Mouse (Mus musculus) midbrain, embryonic 11.5 days (tissue): Measurements from ENCODE around the gene Faah. TPM values are rescaled to one million over a fixed set of nuclear protein-coding genes. Genes with fewer than 3 reads are reported as not detected.
A peak's percentile ranks its signal among the peaks of the same experiment; 100 is the strongest.

Source experiments
- ATAC-seq: fragments of 200-750 bp; cut with Nextera tagmentation; 2 replicates; pipeline ENCODE4 v1.8.0; 2017; ENCODE audit warnings: moderate TSS enrichment, moderate library complexity; ENCODE audit not compliant: low FRiP score
- DNase-seq: peaks from one replicate; pipeline ENCODE4 v3.0.0; 2015; ENCODE audit warnings: low spot score; ENCODE audit errors: missing footprints
- H3K27ac ChIP-seq: fragments of 300-500 bp; sonication (generic); 2 replicates; pipeline ENCODE4 v1.5.1; 2014; ENCODE audit warnings: low read depth, low read length
- H3K27me3 ChIP-seq: fragments of 300-500 bp; sonication (generic); 2 replicates; pipeline ENCODE4 v1.6.1; 2014; ENCODE audit warnings: mild to moderate bottlenecking, low read length, moderate library complexity, mixed read lengths; ENCODE audit not compliant: control insufficient read depth, insufficient read depth
- H3K36me3 ChIP-seq: fragments of 300-500 bp; sonication (generic); 2 replicates; pipeline ENCODE4 v1.6.1; 2014; ENCODE audit warnings: mild to moderate bottlenecking, low read length, moderate library complexity, mixed read lengths; ENCODE audit not compliant: control insufficient read depth, insufficient read depth
- H3K4me1 ChIP-seq: fragments of 300-500 bp; sonication (generic); 2 replicates; pipeline ENCODE4 v1.6.1; 2014; ENCODE audit warnings: low read length; ENCODE audit not compliant: control insufficient read depth, insufficient read depth
- H3K4me2 ChIP-seq: fragments of 300-500 bp; sonication (generic); 2 replicates; pipeline ENCODE4 v1.6.1; 2014; ENCODE audit warnings: mild to moderate bottlenecking, moderate library complexity
- H3K4me3 ChIP-seq: fragments of 300-500 bp; sonication (generic); 2 replicates; pipeline ENCODE4 v1.5.1; 2014; ENCODE audit warnings: low read depth, low read length
- H3K9ac ChIP-seq: fragments of 300-500 bp; sonication (generic); 2 replicates; pipeline ENCODE4 v1.6.1; 2014; ENCODE audit warnings: low read length
- H3K9me3 ChIP-seq: fragments of 300-500 bp; sonication (generic); 2 replicates; pipeline ENCODE4 v1.6.1; 2016; ENCODE audit warnings: low read length; ENCODE audit not compliant: control insufficient read depth
- WGBS: fragments of 180-500 bp; shearing (Covaris S2); extraction: QIAGEN DNeasy Blood & Tissue Kit; methylation state at CpG from one replicate; pipeline ENCODE4 v1.1.7; 2014; 5-methylcytosine and 5-hydroxymethylcytosine counted together
- polyA plus RNA-seq: library from polyadenylated mRNA; unstranded; fragments of >200 nt; fragmentation: Nextera tagmentation; extraction: Ambion mirVana; gene quantifications from 2 replicates; pipeline ENCODE4 v1.2.1, GENCODE M21; 2014

Gene Faah
- polyA plus RNA-seq, 1 experiment from 2014 or later = 1.8 TPM

- Histone ChIP-seq H3K4me2 (peak overlapping the region; percentile 64), H3K36me3 (no peaks in the 10 kb centered on the region), H3K9me3 (no peaks in the 10 kb centered on the region), H3K4me1 (peaks cover 45% of the 10 kb centered on the region), H3K27ac (no peak overlapping the region), H3K27me3 (peaks cover 46% of the 10 kb centered on the region), H3K4me3 (peak overlapping the region; percentile 57), H3K9ac (peak overlapping the region; percentile 66)
- peak; percentile 98 for DNase-seq
- WGBS = under 1% methylated on average over 36 of the region's 36 CpGs
- no peak for ATAC-seq
Observed at GRCm38 (mm10) chr4:115935835-115936581, 81.7 kb downstream of the Faah start.

GRCm38 (mm10) chr4:115931556-115932088 lies 86.1 kb downstream of the Faah start:
- no peak overlapping the region for H3K4me3 ChIP-seq
- no peak overlapping the region for H3K27ac ChIP-seq
- DNase-seq = no peak
- H3K4me2 ChIP-seq = no peak overlapping the region
- no peaks in the 10 kb centered on the region for H3K36me3 ChIP-seq
- H3K4me1 ChIP-seq = peaks cover 13% of the 10 kb centered on the region
- no peak overlapping the region for H3K9ac ChIP-seq
- no peak for ATAC-seq
- H3K27me3 ChIP-seq = peaks cover 29% of the 10 kb centered on the region
- no peaks in the 10 kb centered on the region for H3K9me3 ChIP-seq
- WGBS = 65% methylated on average over 13 of the region's 13 CpGs

- no peak overlapping the region for H3K9ac ChIP-seq
- no peak overlapping the region for H3K4me2 ChIP-seq
- peaks cover 2% of the 10 kb centered on the region; the same call in 1 of the 2 replicates for H3K36me3 ChIP-seq
- H3K4me3 ChIP-seq = no peak overlapping the region
- ATAC-seq = no peak
- no peak for DNase-seq
- no peak overlapping the region for H3K27ac ChIP-seq
- 75% methylated on average over 7 of the region's 7 CpGs for WGBS
- no peaks in the 10 kb centered on the region for H3K9me3 ChIP-seq
- H3K27me3 ChIP-seq = peaks cover 3% of the 10 kb centered on the region; the same call in 1 of the 2 replicates
- H3K4me1 ChIP-seq = no peaks in the 10 kb centered on the region; the same call in 1 of the 2 replicates
Observed at GRCm38 (mm10) chr4:115927637-115928036, 90.1 kb downstream of the Faah start.

GRCm38 (mm10) chr4:115923262-115923880 lies 94.4 kb downstream of the Faah start:
- DNase-seq = no peak
- Histone ChIP-seq H3K36me3 (peaks cover 5% of the 10 kb centered on the region; the same call in 1 of the 2 replicates), H3K4me2 (no peak overlapping the region), H3K27me3 (no peaks in the 10 kb centered on the region), H3K9me3 (no peaks in the 10 kb centered on the region), H3K4me1 (no peaks in the 10 kb centered on the region), H3K4me3 (no peak overlapping the region), H3K27ac (no peak overlapping the region), H3K9ac (no peak overlapping the region)
- ATAC-seq = no peak
- 83% methylated on average over 16 of the region's 16 CpGs for WGBS

GRCm38 (mm10) chr4:115922688-115923087 lies 95.0 kb downstream of the Faah start:
- H3K27me3 ChIP-seq = no peaks in the 10 kb centered on the region
- no peak overlapping the region for H3K9ac ChIP-seq
- no peak for ATAC-seq
- H3K36me3 ChIP-seq = peaks cover 5% of the 10 kb centered on the region
- no peaks in the 10 kb centered on the region for H3K9me3 ChIP-seq
- no peaks in the 10 kb centered on the region for H3K4me1 ChIP-seq
- WGBS = 91% methylated on average over 5 of the region's 5 CpGs
- no peak overlapping the region for H3K27ac ChIP-seq
- no peak overlapping the region for H3K4me3 ChIP-seq
- H3K4me2 ChIP-seq = no peak overlapping the region
- no peak for DNase-seq

- Histone ChIP-seq H3K9me3 (no peaks in the 10 kb centered on the region), H3K27ac (no peak overlapping the region), H3K36me3 (peaks cover 5% of the 10 kb centered on the region), H3K4me3 (no peak overlapping the region), H3K4me2 (no peak overlapping the region), H3K9ac (no peak overlapping the region), H3K27me3 (no peaks in the 10 kb centered on the region), H3K4me1 (no peaks in the 10 kb centered on the region)
- no peak for DNase-seq
- no peak for ATAC-seq
- WGBS = 70% methylated on average over 16 of the region's 16 CpGs
Observed at GRCm38 (mm10) chr4:115919911-115920310, 97.8 kb downstream of the Faah start.

Other genes with a start within 250 kb of the Faah start
- 0.41 TPM in 1 of 2 replicates, not detected in the other for gene Tex38, start 236.9 kb downstream of the Faah start, polyA plus RNA-seq
- gene Atpaf1, start 233.1 kb downstream of the Faah start, polyA plus RNA-seq = 42.3 and 50.9 TPM in 2 replicates
- gene Mob3c, start 189.8 kb downstream of the Faah start, polyA plus RNA-seq = 2.5 and 3.7 TPM in 2 replicates
- 17.9 and 22.3 TPM in 2 replicates for gene Mknk1, start 178.7 kb downstream of the Faah start, polyA plus RNA-seq
- not detected in 2 replicates for gene Kncn, start 133.5 kb downstream of the Faah start, polyA plus RNA-seq
- gene 6430628N08Rik, start 127.3 kb downstream of the Faah start, polyA plus RNA-seq = 0.33 TPM in 1 of 2 replicates, not detected in the other
- 15.1 and 15.9 TPM in 2 replicates for gene Dmbx1, start 78.0 kb downstream of the Faah start, polyA plus RNA-seq
- 22.2 and 24.7 TPM in 2 replicates for gene Nsun4, start 36.0 kb upstream of the Faah start, polyA plus RNA-seq
- 398 and 455 TPM in 2 replicates for gene Uqcrh, start 57.1 kb upstream of the Faah start, polyA plus RNA-seq
- gene Lrrc41, start 57.3 kb upstream of the Faah start, polyA plus RNA-seq = 64.1 and 67.5 TPM in 2 replicates
- 55.8 and 61.0 TPM in 2 replicates for gene Rad54l, start 105.8 kb upstream of the Faah start, polyA plus RNA-seq
- gene Pomgnt1, start 105.9 kb upstream of the Faah start, polyA plus RNA-seq = 46.6 and 48.4 TPM in 2 replicates
- 1.5 and 1.8 TPM in 2 replicates for gene Lurap1, start 133.4 kb upstream of the Faah start, polyA plus RNA-seq
- not detected in 2 replicates for gene Tspan1, start 149.7 kb upstream of the Faah start, polyA plus RNA-seq
- gene 1700042G07Rik, start 155.4 kb upstream of the Faah start, polyA plus RNA-seq = not detected in 2 replicates
- not detected in 2 replicates for gene Gm49337, start 155.5 kb upstream of the Faah start, polyA plus RNA-seq
- 70.6 and 84.1 TPM in 2 replicates for gene Pik3r3, start 203.7 kb upstream of the Faah start, polyA plus RNA-seq